Mouse (Mus musculus) left cerebral cortex, adult 2 months (tissue): ENCODE measurements around the gene 1700001C19Rik. TPM values are rescaled to one million over a fixed set of nuclear protein-coding genes. Genes with fewer than 3 reads are reported as not detected.
"Not testable (repeated sequence)": the region's sequence is repeated elsewhere in the genome, so short reads cannot be mapped to it uniquely, and the experiment has no call there.

ENCODE experiments used
- DNase-seq, 2 experiments: peaks; one replicate each; pipeline ENCODE4 v3.0.0; 2021 to 2022; ENCODE audit warnings: low spot score in 2 of 2, mixed read lengths in 1 of 2; ENCODE audit errors: extremely low spot score in 1 of 2
- H3K27ac ChIP-seq: fragments of 200-600 bp; 2 replicates; pipeline ENCODE4 v1.8.1; 2022
- H3K4me3 ChIP-seq: fragments of 200-600 bp; 2 replicates; pipeline ENCODE4 v1.8.1; 2022
- CTCF ChIP-seq: fragments of 200-600 bp; IDR thresholded peaks from 2 replicates; pipeline ENCODE4 v1.8.1; 2022; ENCODE audit warnings: antibody characterized with exemption, mild to moderate bottlenecking, moderate library complexity
- intact Hi-C: fragments of 180-260 bp; cut with DNase I; formaldehyde crosslinking; loops from one replicate; pipeline ENCODE4 v1.15.1; 2025
- total RNA-seq, 2 experiments: library from RNA; stranded (reverse); gene quantifications; 2 replicates each; pipeline ENCODE4 v1.2.3; 2021

Gene 1700001C19Rik
- total RNA-seq, 2 experiments from 2014 or later = not detected

DNA sequence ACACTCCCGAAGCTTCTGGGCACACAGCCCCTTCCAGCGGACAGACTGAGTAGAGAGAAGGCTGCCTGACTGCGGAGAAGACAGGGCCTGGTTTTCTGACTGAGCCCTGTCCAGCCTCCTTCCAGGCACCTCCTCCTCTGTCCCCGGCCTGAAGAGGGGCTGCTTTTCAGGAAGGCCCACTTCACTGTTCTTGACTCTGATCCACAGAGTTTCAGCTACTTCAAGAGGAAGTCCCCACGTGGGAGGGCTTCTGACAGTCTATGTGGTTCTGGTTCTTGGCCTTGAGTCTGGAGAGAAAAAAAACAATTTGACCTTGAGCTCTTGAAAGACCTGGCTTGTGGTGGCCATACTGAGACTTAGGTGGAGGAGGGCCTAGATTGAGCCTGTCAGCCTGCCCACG, 6.9 kb upstream of the 1700001C19Rik start:
- no peak for TF ChIP-seq CTCF
- Histone ChIP-seq H3K4me3 (no peak overlapping the region), H3K27ac (no peak overlapping the region)
- no peak for DNase-seq
- intact Hi-C loops = no loop called here

DNA sequence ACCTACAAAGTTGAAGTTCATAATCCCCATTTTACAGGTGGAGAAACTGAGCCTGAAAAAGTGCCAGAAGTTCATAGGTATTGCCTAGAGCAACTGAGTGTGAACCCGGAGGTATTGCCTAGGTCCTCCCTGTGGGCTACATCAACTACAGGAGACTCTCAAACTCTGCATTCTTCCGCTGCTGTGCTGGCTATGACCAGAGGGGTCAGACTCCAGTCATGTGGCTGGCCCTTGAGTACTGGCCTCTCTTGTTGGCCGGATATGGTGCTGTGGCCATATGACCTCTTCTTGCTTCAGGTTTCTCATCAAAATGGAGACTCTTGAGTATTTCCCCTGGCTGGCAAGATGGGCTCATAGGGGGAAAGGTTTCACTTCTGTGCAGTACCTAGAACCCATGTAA, 5.1 kb upstream of the 1700001C19Rik start:
- no peak for TF ChIP-seq CTCF
- intact Hi-C loops = no loop called here
- no peak for DNase-seq
- Histone ChIP-seq H3K27ac (no peak overlapping the region), H3K4me3 (no peak overlapping the region)

DNA sequence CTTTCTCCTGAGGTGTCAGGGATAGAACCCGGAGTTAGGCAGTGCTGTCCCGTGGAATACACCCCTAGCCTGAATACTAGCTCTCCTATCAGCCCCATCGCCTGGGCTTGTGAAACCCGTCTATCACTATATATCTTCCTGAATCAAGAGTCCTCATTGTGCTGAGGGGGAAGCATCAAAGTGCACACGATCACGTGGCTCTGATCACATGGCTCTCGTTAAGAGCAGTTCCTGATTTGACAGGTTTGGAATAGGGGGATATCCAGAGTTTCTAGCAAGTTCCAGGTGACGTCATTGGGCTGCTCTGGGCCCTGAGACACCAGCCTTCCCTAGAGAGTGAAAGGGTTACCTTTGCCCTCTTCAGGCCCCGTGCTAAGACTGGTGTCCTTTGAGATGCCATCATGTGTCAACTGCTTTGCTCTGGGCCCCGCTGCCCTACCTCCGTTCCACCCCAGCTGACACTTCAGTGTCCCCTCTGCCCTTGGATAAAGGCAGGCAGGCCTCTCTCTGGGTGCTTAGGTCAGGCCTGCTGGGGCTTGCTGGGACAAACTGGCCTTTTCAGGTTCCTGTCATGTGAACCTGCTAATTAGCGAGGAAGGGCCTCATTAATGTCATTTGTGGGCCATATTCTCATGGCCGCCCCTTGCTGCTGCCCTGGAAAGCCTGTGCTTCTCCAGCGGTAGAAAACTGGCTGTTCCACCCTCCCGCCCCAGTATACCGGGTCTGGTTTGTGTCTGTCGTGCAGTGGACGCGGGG, 4.3 kb upstream of the 1700001C19Rik start:
- no peak for DNase-seq
- intact Hi-C loops = no loop called here
- Histone ChIP-seq H3K27ac (no peak overlapping the region), H3K4me3 (no peak overlapping the region)
- no peak for TF ChIP-seq CTCF

DNA sequence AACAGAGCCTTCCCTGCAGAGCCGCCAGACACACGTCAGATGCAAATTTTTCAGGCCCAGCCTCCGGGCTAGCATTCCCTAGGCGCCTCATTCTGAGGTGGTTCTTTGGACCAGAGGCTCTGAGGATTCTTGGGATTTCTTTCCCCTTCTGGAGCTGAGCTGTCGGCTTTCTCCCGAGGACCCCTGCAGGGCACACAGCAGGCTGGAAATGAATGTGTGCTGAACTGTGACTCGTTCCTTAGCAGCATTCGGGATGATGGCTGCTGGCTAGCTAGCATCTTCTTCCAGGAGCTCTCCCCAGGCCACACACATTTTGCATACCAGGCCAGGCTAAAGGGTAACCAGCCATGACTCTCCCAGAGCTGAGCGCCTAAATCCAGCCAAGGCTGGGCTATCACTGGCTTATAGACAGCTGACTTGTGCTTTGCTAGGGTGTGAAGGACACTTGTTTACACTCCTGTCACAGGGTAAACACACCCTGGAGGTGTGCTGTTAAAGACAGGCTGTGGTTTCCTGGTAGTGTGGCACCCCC, 3.2 kb upstream of the 1700001C19Rik start:
- DNase-seq = no peak
- TF ChIP-seq CTCF = no peak
- H3K27ac ChIP-seq = no peak overlapping the region
- no peak overlapping the region for H3K4me3 ChIP-seq
- intact Hi-C loops = no loop called here

DNA sequence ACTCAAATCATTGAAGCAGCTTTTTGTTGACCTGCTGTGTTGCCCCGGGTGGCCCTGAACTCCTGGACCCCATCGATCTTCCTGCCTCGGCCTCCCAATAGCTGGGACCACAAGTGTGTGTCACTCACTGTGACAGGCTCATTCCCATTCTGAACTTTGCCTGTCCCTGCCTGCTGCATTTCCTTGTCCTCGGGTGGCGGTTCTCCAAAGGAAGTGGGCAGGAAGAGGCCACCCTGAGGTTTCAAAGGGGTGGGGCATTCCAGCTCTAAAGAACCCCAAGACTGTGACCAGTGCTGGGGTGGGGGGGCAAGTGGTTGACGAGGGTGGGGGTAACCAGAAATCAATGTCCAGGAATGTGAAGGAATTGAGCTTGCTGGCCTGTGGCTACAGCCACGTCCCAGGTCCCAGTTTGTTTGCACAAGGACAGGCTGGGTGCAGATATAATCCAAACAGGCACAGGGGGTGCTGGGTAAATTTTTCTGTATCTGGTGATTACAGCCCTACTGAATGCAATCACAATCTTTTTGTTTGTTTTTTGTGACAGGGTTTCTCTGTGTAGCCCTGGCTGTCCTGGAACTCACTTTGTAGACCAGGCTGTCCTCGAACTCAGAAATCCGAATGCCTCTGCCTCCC, 2.3 kb upstream of the 1700001C19Rik start:
- intact Hi-C loops = no loop called here
- Histone ChIP-seq H3K27ac (no peak overlapping the region), H3K4me3 (no peak overlapping the region)
- DNase-seq = no peak
- TF ChIP-seq CTCF = no peak

DNA sequence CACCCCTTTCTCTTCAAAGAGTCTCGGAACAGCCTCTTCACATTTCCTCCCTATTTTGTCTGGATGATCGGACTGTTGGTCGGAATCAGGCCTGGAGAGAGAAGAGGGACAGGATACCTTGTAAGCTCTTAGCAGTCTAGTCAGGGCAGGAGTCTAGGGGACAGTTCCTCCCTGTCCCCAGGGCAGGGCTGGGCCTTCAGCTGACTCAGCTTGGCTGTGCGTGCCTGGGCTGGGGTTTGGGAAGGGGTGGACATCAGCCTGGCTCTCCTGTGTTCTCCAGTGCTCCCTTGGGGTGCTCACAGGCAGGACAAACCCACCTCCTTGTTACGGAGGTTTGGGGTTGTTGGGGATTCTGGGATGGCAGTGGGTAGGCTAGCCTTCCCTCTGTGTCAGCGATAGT, 1.4 kb upstream of the 1700001C19Rik start:
- TF ChIP-seq CTCF = no peak

DNA sequence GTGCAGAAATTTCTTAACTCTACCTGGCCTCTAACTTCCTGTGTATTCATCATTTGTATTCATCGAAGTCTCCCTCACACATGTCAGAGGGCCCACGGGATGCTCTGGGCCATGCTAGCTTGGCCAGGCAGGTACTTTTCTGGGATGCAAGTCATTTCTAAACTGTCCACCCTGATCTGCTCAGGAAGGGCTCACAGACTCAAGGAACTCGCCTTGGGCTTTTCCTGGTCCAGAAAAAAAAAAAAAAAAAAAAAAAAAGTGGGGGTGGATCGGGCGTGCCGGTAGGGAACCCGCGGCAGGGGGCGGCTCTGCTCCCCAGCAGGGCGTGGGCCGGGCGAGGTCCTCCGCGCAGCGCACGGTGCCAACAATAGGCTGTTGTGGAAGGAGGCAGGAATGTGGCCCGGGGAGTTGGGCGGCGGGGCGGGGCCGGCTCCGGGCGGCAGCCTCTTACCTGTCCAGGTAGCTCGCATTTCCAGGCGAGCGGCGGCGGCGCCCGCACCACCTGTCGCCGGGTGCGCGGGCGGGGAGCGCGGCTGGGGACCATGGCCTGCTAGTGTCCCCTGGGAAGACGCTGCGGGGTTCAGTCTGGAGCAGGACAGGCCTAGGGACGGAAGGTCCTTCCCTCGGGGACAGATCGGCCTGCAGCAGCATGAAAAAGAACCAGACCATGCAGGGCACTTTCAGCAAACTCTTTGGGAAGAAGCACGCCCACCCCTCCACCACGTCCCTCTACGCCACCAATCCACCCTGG, 845 bp downstream of the 1700001C19Rik start, which contains the start of gene AI661453:
TSS of gene AI661453 (plus strand) at position 460 of the 751 bp plus-strand sequence.
- no peak for DNase-seq
- peak within 1 kb of the TSS; percentile 38 for H3K4me3 ChIP-seq
- no peak for TF ChIP-seq CTCF
- intact Hi-C loops = no loop called here
- H3K27ac ChIP-seq = no peak within 1 kb of the TSS

More for the DNA sequence above, 1.4 kb upstream of the 1700001C19Rik start:
- Histone ChIP-seq H3K27ac (no peak overlapping the region), H3K4me3 (no peak overlapping the region)
- no peak for DNase-seq
- intact Hi-C loops = no loop called here

DNA sequence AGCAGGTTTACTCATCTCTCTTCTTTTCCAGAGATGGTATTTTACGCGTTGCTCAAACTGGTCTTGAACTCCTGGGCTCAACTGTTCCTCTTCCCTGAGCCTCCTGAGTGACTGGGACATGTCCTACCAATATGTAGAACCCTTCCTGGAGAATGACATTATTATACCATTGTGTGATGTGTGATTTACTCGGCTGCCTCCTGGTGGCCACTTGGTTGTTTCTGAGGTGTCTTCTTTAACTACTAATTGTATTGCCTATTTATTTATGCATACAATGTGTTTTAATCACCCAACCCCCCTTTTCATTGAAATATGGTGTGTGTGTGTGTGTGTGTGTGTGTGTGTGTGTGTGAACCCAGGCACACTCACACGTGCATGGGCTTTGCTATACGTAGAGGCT, 6.4 kb downstream of the 1700001C19Rik start:
- TF ChIP-seq CTCF = peak; percentile 12
- no peak overlapping the region for H3K27ac ChIP-seq
- intact Hi-C loops = no loop called here
- H3K4me3 ChIP-seq = no peak overlapping the region
- DNase-seq = no peak

DNA sequence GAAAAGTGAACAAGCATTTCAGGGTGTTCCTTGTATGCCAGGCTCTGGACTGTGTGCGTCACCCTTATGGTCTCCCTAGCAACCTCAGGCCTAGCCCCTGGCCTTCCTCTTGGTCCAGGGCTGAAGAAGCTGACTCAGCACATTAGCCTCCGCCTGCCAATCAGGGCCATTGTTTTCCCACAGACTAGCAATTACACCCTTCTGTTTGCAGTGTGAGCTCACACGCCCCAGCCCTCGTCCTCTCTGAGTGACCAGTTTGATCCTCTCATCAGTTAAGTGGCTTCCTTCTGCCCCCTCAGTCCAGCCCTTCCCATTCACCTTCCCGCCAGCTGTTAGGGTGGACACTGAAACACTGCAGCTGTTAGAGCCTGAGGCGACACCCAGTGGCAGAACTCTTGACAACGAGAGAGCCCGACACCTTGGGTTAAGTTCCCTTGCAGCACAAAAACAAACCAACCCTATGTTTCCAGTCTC, 8.3 kb downstream of the 1700001C19Rik start:
- Histone ChIP-seq H3K27ac (no peak overlapping the region), H3K4me3 (no peak overlapping the region)
- intact Hi-C loops = no loop called here
- no peak for DNase-seq
- TF ChIP-seq CTCF = peak; percentile 27

DNA sequence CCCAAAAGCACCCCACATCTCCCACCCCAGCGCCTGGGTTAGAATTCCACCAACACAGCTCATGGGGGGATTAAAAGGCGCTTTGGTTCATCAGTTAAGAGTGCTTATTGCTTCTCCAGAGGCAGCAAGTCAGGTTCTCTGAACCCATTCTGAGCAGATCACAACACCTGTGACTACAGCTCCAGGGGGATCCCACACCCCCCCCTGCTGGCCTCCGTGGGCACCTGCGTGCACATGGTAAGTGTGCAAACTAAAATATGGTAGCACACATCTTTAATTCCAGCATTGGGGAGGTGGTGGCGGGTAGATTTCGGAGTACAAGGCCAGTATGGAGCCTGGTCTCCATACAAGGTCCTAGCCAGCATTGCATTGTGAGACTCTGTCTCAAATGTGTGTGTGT, 9.9 kb downstream of the 1700001C19Rik start:
- H3K4me3 ChIP-seq = no peak overlapping the region
- no peak; the same call in 1 of the 2 replicates for TF ChIP-seq CTCF
- intact Hi-C loops = no loop called here

DNA sequence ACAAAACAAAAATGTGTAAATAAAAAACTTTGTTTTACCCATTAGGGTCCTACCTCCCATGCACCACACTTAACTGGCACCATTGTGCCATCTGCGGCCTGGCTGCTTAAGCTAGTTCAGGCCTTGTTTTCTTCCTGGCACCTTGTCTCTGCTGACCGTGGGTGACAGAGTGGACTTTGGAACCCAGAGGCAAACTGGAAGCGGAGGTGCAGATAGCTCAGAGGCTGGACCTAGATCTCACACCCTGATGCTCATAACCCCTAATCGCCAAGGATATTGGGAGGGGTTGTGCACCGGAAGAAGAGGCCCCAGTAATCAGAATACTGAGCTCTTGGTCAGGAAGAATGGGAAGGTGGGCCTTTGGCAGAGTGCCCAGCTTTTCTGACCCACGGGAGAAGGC, 13.0 kb downstream of the 1700001C19Rik start:
- intact Hi-C loops = no loop called here
- no peak for DNase-seq
- Histone ChIP-seq H3K4me3 (no peak overlapping the region), H3K27ac (no peak overlapping the region)
- TF ChIP-seq CTCF = no peak

More for the DNA sequence above, 9.9 kb downstream of the 1700001C19Rik start:
- H3K27ac ChIP-seq = no peak overlapping the region
- DNase-seq = no peak

DNA sequence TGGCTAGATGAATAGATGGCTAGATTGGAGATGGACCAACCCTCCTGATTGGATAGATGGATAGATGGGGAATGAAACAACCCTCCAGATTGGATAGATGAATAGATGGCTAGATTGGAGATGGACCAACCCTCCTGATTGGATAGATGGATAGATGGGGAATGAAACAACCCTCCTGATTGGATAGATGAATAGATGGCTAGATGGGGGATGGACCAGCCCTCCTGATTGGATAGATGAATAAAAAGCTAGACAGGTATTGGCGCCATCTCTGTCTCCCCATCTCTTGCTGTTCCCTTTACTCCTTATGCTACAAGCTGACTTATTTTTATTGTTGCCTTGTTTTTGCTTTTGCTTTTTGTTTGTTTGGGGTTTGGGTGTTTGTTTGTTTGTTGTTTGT, 14.6 kb downstream of the 1700001C19Rik start:
- H3K4me3 ChIP-seq, DNase-seq, intact Hi-C loops, H3K27ac ChIP-seq: not testable (repeated sequence)
